Mouse (Mus musculus) C2C12 (cell line): ENCODE measurements around the gene Oxsr1.

Source experiments
- CTCF ChIP-seq: IDR thresholded peaks from one replicate; pipeline ENCODE4 v1.5.1; 2011; ENCODE audit not compliant: control insufficient read depth, insufficient read depth, insufficient read length
- FOSL1 ChIP-seq: IDR thresholded peaks from one replicate; pipeline ENCODE4 v1.8.0; 2011; ENCODE audit warnings: mild to moderate bottlenecking, low read length; ENCODE audit not compliant: poor library complexity, insufficient read depth, severe bottlenecking
- MAX ChIP-seq: IDR thresholded peaks from one replicate; pipeline ENCODE4 v1.6.1; 2011; ENCODE audit warnings: mild to moderate bottlenecking, control low read depth

DNA sequence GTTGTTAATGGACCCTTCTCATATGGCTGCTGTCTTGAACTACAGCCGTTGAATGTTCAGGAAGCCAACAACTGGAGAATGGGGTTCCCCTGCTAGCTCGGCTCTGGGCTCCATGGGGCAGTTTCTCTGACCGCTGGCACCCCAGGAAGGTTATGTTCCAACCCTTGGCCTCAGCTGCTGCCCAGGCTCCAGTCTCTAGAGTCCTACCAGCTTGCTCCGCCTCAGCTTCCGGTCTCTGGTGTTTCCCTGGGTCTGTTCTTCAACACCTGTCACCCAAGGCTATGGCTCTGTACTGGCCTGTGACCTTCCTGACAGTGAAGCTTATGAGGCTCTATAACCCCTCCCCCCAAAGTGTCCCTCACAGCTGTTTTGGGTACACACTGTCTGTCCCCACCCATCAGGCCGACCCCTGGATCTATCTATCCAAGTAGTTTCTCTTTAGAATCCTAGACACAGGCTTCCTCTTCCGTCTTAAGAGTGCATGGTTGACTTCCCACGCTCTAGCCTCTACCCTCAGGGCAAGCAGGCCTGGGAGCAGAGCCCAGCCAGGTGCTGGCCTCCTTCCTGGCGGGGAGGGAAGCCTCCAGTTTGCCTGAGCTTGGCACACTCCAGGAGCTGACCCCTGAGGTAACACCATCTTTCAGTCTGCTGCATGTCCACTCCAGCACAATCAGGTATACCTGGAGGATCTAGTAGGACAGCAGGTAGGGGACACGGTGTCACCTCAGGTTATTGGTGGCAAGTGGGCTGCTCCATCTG is 28.9 kb upstream of the Oxsr1 start:
- TF ChIP-seq CTCF = no peak
- no peak for TF ChIP-seq MAX
- TF ChIP-seq FOSL1 = no peak
